ENCODE assay signal across 8 mouse cellular contexts in the genomic region with DNA sequence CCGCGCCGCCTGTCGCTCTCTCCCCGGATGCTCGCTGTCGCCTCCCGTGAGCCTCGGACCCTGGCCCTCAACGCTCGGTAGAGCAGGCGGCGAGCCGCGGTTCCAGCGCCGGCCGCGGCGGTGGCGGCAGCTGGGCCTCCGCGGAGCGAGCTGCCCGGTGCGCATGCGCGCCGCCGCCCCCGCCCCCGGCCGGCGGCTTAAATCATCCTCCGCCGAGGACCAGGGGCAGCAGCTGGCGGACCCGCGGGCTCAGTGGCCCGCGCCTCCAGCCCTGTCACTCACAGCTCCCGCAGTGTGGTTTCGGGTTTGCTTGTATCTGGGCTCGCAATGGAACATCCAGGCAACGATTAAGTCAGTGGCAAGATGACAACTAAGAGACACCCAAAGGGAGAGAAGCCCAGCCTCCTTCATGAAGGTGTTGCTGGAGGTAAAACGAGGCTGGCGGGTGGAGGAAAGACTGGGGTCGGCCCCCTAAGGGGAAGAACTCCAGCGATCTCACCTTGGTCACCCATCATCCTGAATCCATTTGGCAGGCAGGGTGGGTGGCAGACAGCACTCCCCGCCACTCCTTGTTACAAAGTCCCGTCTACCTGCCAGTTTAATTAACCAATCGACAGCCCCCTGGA. TPM values are rescaled to one million over a fixed set of nuclear protein-coding genes. Genes with fewer than 3 reads are reported as not detected.
A peak's percentile ranks its signal among the peaks of the same experiment; 100 is the strongest.
DNase-seq lines count a peak whose midpoint lies in the region; ATAC-seq and TF ChIP-seq lines count a peak whose summit lies in the region.

Gene Stxbp5 (minus strand): TSS at position 9 of the 626 bp plus-strand sequence.

- peak; percentile 77 for ATAC-seq in intestine, postnatal 0 days

- under 1% methylated on average over 52 of the region's 52 CpGs for WGBS in embryonic facial prominence, embryonic 10.5 days
- WGBS in intestine, postnatal 0 days: under 1% methylated on average over 48 of the region's 52 CpGs
- WGBS in midbrain, embryonic 10.5 days: under 1% methylated on average over 51 of the region's 52 CpGs

- H3K4me2 ChIP-seq in intestine, postnatal 0 days (replicated peaks; ENCODE audit: low read depth): peak within 1 kb of the TSS; percentile 97

- H3K9me3 ChIP-seq in embryonic facial prominence, embryonic 10.5 days: no peaks in the 10 kb centered on the region
- H3K9me3 ChIP-seq in intestine, postnatal 0 days (ENCODE audit: control insufficient read depth): no peaks in the 10 kb centered on the region
- no peaks in the 10 kb centered on the region for H3K9me3 ChIP-seq in midbrain, embryonic 10.5 days (replicated peaks)

- H3K27me3 ChIP-seq in embryonic facial prominence, embryonic 10.5 days (replicated peaks; ENCODE audit: low read depth, poor library complexity, severe bottlenecking): 0 out of 2 replicates have a peak, but pooled peaks cover 4% of the 10 kb centered on the region
- H3K27me3 ChIP-seq in intestine, postnatal 0 days (replicated peaks; ENCODE audit: control insufficient read depth, insufficient read depth, low read length): no peaks in the 10 kb centered on the region
- no peaks in the 10 kb centered on the region for H3K27me3 ChIP-seq in midbrain, embryonic 10.5 days (ENCODE audit: low read depth, poor library complexity, severe bottlenecking)

- intact Hi-C loops in left cerebral cortex, postnatal 36 days (cut with DNase I): loop anchor here (2.0 to 5.0 kb wide), 3 partner anchors 76 to 420 kb away; no protein-coding TSS in a partner anchor

- TF ChIP-seq CTCF in intestine, postnatal 0 days (IDR thresholded peaks at IDR 0.05; ENCODE audit: low read depth): no peak

- peak; percentile 87 for DNase-seq in 3134 (ENCODE audit: extremely low read depth, insufficient read length, low spot score)
- peak; percentile 89 for DNase-seq in adrenal gland, postnatal 14 days
- peak; percentile 89 for DNase-seq in embryonic facial prominence, embryonic 10.5 days (ENCODE audit: low spot score)
- DNase-seq in gonadal fat pad, adult 2 months (ENCODE audit: low read depth): no peak
- peak; percentile 85 to 89 for DNase-seq in left cerebral cortex, postnatal 36 days (ENCODE audit: low spot score in 2 of 2)
- DNase-seq in midbrain, embryonic 10.5 days (ENCODE audit: low spot score): peak; percentile 88
- peak; percentile 81 for DNase-seq in right cerebral cortex, postnatal 4 days

- peak within 1 kb of the TSS; percentile 87 for H3K4me3 ChIP-seq in embryonic facial prominence, embryonic 10.5 days
- peak within 1 kb of the TSS; percentile 93 for H3K4me3 ChIP-seq in intestine, postnatal 0 days (ENCODE audit: low read depth, low read length)
- H3K4me3 ChIP-seq in midbrain, embryonic 10.5 days: peak within 1 kb of the TSS; percentile 86

- peak within 1 kb of the TSS; percentile 94 for H3K27ac ChIP-seq in embryonic facial prominence, embryonic 10.5 days (replicated peaks)
- peak within 1 kb of the TSS; percentile 94 for H3K27ac ChIP-seq in intestine, postnatal 0 days (ENCODE audit: low read depth, low read length)
- H3K27ac ChIP-seq in midbrain, embryonic 10.5 days (replicated peaks): peak within 1 kb of the TSS; percentile 98

- H3K36me3 ChIP-seq in embryonic facial prominence, embryonic 10.5 days (replicated peaks): no peaks in the 10 kb centered on the region
- H3K36me3 ChIP-seq in intestine, postnatal 0 days (ENCODE audit: control insufficient read depth, insufficient read depth): no peaks in the 10 kb centered on the region
- H3K36me3 ChIP-seq in midbrain, embryonic 10.5 days: no peaks in the 10 kb centered on the region

- peaks cover 22% of the 10 kb centered on the region for H3K4me1 ChIP-seq in embryonic facial prominence, embryonic 10.5 days
- peaks cover 4% of the 10 kb centered on the region; the same call in 1 of the 2 replicates for H3K4me1 ChIP-seq in intestine, postnatal 0 days (replicated peaks; ENCODE audit: control insufficient read depth, insufficient read depth, low read length)
- H3K4me1 ChIP-seq in midbrain, embryonic 10.5 days: peaks cover 37% of the 10 kb centered on the region

- H3K9ac ChIP-seq in intestine, postnatal 0 days (ENCODE audit: low read depth, low read length): peak within 1 kb of the TSS; percentile 94

RNA-seq across cellular contexts. Expression of gene Stxbp5, which starts in this region (rescaled TPM):
- total RNA-seq in adrenal gland, postnatal 14 days (2021): 22.9 and 27.6 TPM in 2 replicates
- polyA plus RNA-seq in embryonic facial prominence, embryonic 10.5 days (2016; fragmentation: Nextera tagmentation; extraction: Ambion mirVana): 3.8 and 4.0 TPM in 2 replicates
- 11.6 and 16.3 TPM in 2 replicates for polyA plus RNA-seq in gonadal fat pad, adult 2 months (2012; rRNA removed)
- polyA plus RNA-seq in intestine, postnatal 0 days (2015; fragmentation: Nextera tagmentation; extraction: Ambion mirVana): 3.9 and 4.6 TPM in 2 replicates
- 100 to 1,000 TPM; 102 to 120 TPM for total RNA-seq in left cerebral cortex, postnatal 36 days (2021)
- polyA plus RNA-seq in midbrain, embryonic 10.5 days (2016; fragmentation: Nextera tagmentation; extraction: Ambion mirVana): 3.1 and 4.0 TPM in 2 replicates
